Mouse (Mus musculus) brain, embryonic 14.5 days (tissue): ENCODE measurements around the gene 1700010B08Rik.

Experiments used
- CTCF ChIP-seq: fragments of 200-500 bp; IDR thresholded peaks from 2 replicates; pipeline ENCODE4 v1.5.1; 2012; ENCODE audit warnings: inconsistent platforms, mild to moderate bottlenecking, moderate library complexity, borderline replicate concordance; ENCODE audit not compliant: insufficient read depth, insufficient read length; ENCODE audit errors: extremely low read depth
- POLR2A ChIP-seq: fragments of 200-500 bp; IDR thresholded peaks from 2 replicates; pipeline ENCODE4 v1.6.1; 2012; ENCODE audit warnings: mild to moderate bottlenecking, inconsistent platforms, borderline replicate concordance; ENCODE audit not compliant: poor library complexity, insufficient read depth, insufficient read length, severe bottlenecking; ENCODE audit errors: extremely low read depth

GRCm38 (mm10) chr2:173691748-173692147, 27.5 kb upstream of the 1700010B08Rik start:
- TF ChIP-seq CTCF (no peak), POLR2A (no peak)
